Mouse (Mus musculus): ENCODE results near the gene Abl1.

DNA sequence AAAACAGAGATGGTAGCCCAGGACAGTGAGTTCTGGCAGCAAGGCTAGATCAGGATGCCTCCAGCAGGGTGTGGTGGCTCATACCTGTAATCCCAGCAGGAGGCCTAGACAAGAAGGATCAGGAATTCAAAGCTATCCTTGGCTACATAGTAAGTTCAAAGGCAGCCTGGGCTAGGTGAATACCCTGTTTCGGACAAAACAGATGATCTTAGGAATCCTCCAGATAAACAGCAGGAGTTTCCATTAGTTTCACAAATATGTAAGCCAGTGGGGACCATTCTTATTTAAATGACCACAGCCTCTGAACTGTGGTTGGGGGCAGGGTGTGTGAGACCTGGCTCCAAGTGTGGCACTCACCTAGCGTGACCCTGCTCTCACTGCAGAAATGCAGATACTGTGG, 91.1 kb downstream of the Abl1 start:
- TF ChIP-seq EP300 (IDR thresholded peaks at IDR 0.05; ENCODE audit: low read depth) (no peak), CTCF (IDR thresholded peaks at IDR 0.05; ENCODE audit: low read depth) (no peak)
